Mouse (Mus musculus): ENCODE measurements at regions not wholly inside any gene's neighbourhood (a gene's known extent, or its start where the extent isn't known, plus 50 kb on each side); places are given as distances from the start of the nearest gene placed in this dataset.

- no peak overlapping the region for H3K27ac ChIP-seq (replicated peaks; ENCODE audit: low read depth, low read length)
- ATAC-seq (ENCODE audit: insufficient number of reproducible peaks, low FRiP score, low TSS enrichment, low read depth) (no peak), DNase-seq (ENCODE audit: low spot score) (no peak)
- no peak overlapping the region for H3K4me2 ChIP-seq (ENCODE audit: low read depth, severe bottlenecking)
- no peaks in the 10 kb centered on the region for H3K27me3 ChIP-seq (ENCODE audit: control insufficient read depth, insufficient read depth, low read length)
- H3K4me1 ChIP-seq (ENCODE audit: control insufficient read depth, insufficient read depth, low read length), result peaks cover 19% of the 10 kb centered on the region
- no peak overlapping the region for H3K9ac ChIP-seq (ENCODE audit: low read length)
- H3K36me3 ChIP-seq (ENCODE audit: control insufficient read depth, insufficient read depth, low read length), result no peaks in the 10 kb centered on the region
- H3K4me3 ChIP-seq (ENCODE audit: low read depth, low read length), result no peak overlapping the region
- no peaks in the 10 kb centered on the region for H3K9me3 ChIP-seq (ENCODE audit: control insufficient read depth, low read length)
- WGBS, result 50% methylated on average over 2 of the region's 2 CpGs
These were observed 106.6 kb downstream of the Zfp706 start for GRCm38 (mm10) chr15:36900940-36901339.

DNA sequence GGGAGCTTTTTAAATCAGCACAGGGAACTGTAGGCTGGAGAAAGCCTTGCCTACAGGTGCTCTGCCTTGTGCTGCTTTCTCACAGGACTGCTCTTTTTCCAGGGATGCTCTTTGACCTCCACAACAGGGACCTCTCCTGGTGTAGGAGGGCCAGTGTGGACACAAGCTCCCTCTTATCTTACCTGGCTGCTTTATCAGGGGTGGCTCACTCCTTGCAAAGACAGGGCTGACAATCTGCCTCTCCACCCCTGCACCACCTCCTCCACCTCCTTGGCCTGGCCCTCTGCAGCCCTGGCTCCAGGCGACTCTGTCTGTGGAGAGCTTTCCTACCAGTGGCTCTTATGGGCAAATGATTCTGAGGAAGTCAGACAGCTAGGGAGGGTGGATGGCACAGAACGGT lies 107.7 kb downstream of the Zfp706 start:
- 63% methylated on average over 2 of the region's 2 CpGs for WGBS
- no peaks in the 10 kb centered on the region for H3K36me3 ChIP-seq (ENCODE audit: control insufficient read depth, insufficient read depth, low read length)
- no peak overlapping the region for H3K4me3 ChIP-seq (ENCODE audit: low read depth, low read length)
- H3K9me3 ChIP-seq (ENCODE audit: control insufficient read depth, low read length), result no peaks in the 10 kb centered on the region
- no peak overlapping the region for H3K9ac ChIP-seq (ENCODE audit: low read length)
- peaks cover 19% of the 10 kb centered on the region for H3K4me1 ChIP-seq (ENCODE audit: control insufficient read depth, insufficient read depth, low read length)
- no peaks in the 10 kb centered on the region for H3K27me3 ChIP-seq (ENCODE audit: control insufficient read depth, insufficient read depth, low read length)
- H3K27ac ChIP-seq (replicated peaks; ENCODE audit: low read depth, low read length), result no peak overlapping the region
- DNase-seq (ENCODE audit: low spot score) (no peak), ATAC-seq (ENCODE audit: insufficient number of reproducible peaks, low FRiP score, low TSS enrichment, low read depth) (no peak)
- H3K4me2 ChIP-seq (ENCODE audit: low read depth, severe bottlenecking), result no peak overlapping the region

DNA sequence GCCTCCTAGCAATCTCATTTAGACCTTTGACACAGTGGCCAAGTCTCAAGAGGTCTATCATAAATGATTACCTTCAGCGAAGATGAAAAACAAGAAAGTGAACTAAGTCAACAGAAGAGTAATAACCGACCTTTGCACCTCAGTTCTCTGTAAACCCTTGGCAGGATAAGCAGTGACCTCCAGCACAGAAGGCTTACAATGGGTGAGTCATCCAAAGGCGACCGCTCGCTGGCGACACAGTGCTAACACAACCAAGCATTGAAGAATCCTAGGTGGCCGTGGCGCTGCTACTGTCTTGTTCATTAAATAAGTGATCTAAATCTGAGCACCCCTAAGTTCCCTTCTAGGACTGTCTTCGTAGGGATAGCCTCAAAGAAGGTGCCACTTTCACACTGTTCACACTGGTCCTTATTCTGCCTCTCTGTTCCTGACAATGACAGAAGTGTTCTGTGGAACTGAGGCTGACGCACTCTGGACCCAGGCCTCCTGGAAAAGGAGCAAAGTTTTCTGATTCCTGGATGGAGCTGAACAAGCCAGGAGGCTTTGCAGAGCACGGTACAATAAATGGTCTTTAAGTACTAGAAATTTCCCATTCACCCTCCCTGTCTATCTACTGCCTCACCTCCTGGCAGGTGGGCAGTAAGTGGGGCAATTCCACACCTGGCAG lies 108.6 kb downstream of the Zfp706 start:
- H3K4me3 ChIP-seq (ENCODE audit: low read depth, low read length), result no peak overlapping the region
- no peak overlapping the region for H3K4me2 ChIP-seq (ENCODE audit: low read depth, severe bottlenecking)
- ATAC-seq (ENCODE audit: insufficient number of reproducible peaks, low FRiP score, low TSS enrichment, low read depth) (no peak), DNase-seq (ENCODE audit: low spot score) (no peak)
- no peak overlapping the region for H3K27ac ChIP-seq (replicated peaks; ENCODE audit: low read depth, low read length)
- 87% methylated on average over 11 of the region's 11 CpGs for WGBS
- H3K27me3 ChIP-seq (ENCODE audit: control insufficient read depth, insufficient read depth, low read length), result no peaks in the 10 kb centered on the region
- peaks cover 19% of the 10 kb centered on the region for H3K4me1 ChIP-seq (ENCODE audit: control insufficient read depth, insufficient read depth, low read length)
- no peaks in the 10 kb centered on the region for H3K9me3 ChIP-seq (ENCODE audit: control insufficient read depth, low read length)
- H3K36me3 ChIP-seq (ENCODE audit: control insufficient read depth, insufficient read depth, low read length), result no peaks in the 10 kb centered on the region
- no peak overlapping the region for H3K9ac ChIP-seq (ENCODE audit: low read length)

DNA sequence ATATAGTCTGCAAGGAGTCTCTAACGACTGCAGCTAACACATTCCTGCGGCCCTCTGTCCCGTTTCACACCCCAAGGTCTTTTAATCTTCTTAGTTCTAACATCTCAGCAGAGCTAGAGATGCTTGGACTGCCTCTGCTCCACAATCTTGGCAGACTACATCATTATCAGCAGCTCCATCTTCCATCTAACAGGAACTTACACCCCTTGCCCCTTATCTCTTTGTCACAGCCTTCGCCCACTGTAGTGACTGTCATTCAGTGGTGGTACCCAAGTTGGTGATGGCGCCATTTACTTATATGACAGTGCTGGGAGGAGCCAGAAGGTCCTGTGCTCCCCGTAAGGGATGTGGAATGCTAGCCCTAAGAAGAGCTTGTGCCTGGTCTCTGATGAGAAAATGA lies 109.2 kb downstream of the Zfp706 start:
- Histone ChIP-seq H3K4me3 (ENCODE audit: low read depth, low read length) (no peak overlapping the region), H3K36me3 (ENCODE audit: control insufficient read depth, insufficient read depth, low read length) (no peaks in the 10 kb centered on the region), H3K4me2 (ENCODE audit: low read depth, severe bottlenecking) (no peak overlapping the region), H3K9me3 (ENCODE audit: control insufficient read depth, low read length) (no peaks in the 10 kb centered on the region), H3K27ac (replicated peaks; ENCODE audit: low read depth, low read length) (no peak overlapping the region), H3K9ac (ENCODE audit: low read length) (no peak overlapping the region), H3K4me1 (ENCODE audit: control insufficient read depth, insufficient read depth, low read length) (peaks cover 21% of the 10 kb centered on the region), H3K27me3 (ENCODE audit: control insufficient read depth, insufficient read depth, low read length) (no peaks in the 10 kb centered on the region)
- no peak for DNase-seq (ENCODE audit: low spot score)
- WGBS, result 79% methylated on average over 6 of the region's 6 CpGs
- ATAC-seq (ENCODE audit: insufficient number of reproducible peaks, low FRiP score, low TSS enrichment, low read depth), result no peak

- Histone ChIP-seq H3K4me1 (ENCODE audit: control insufficient read depth, insufficient read depth, low read length) (peaks cover 17% of the 10 kb centered on the region), H3K27me3 (ENCODE audit: control insufficient read depth, insufficient read depth, low read length) (no peaks in the 10 kb centered on the region), H3K9me3 (ENCODE audit: control insufficient read depth, low read length) (no peaks in the 10 kb centered on the region), H3K4me2 (ENCODE audit: low read depth, severe bottlenecking) (no peak overlapping the region), H3K36me3 (ENCODE audit: control insufficient read depth, insufficient read depth, low read length) (no peaks in the 10 kb centered on the region), H3K9ac (ENCODE audit: low read length) (no peak overlapping the region), H3K4me3 (ENCODE audit: low read depth, low read length) (no peak overlapping the region), H3K27ac (replicated peaks; ENCODE audit: low read depth, low read length) (no peak overlapping the region)
- ATAC-seq (ENCODE audit: insufficient number of reproducible peaks, low FRiP score, low TSS enrichment, low read depth) (no peak), DNase-seq (ENCODE audit: low spot score) (no peak)
- 81% methylated on average over 4 of the region's 4 CpGs for WGBS
These were observed 111.3 kb downstream of the Zfp706 start for GRCm38 (mm10) chr15:36896265-36896664.

DNA sequence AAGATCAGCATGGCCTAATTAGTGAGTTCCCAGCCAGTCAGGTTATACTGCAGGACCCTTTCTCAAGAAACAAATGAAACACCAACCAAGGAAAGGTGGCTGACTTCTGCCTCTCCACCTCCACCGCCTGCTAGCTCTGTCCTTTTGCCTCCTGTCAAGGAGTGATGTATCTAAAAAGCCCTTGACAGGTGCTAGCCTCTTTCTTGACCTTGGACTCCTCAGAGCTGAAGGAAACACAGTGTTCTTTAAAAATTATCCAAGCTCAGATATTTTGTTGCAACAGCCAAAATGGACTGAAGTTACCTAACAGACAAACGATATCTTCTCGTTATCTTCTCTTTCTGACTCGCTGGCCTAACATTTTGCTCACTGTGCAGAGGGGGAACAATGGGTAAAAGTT lies 112.5 kb downstream of the Zfp706 start:
- Histone ChIP-seq H3K9ac (ENCODE audit: low read length) (no peak overlapping the region), H3K36me3 (ENCODE audit: control insufficient read depth, insufficient read depth, low read length) (no peaks in the 10 kb centered on the region), H3K27ac (replicated peaks; ENCODE audit: low read depth, low read length) (no peak overlapping the region), H3K4me1 (ENCODE audit: control insufficient read depth, insufficient read depth, low read length) (peaks cover 12% of the 10 kb centered on the region), H3K4me3 (ENCODE audit: low read depth, low read length) (no peak overlapping the region), H3K4me2 (ENCODE audit: low read depth, severe bottlenecking) (no peak overlapping the region), H3K27me3 (ENCODE audit: control insufficient read depth, insufficient read depth, low read length) (no peaks in the 10 kb centered on the region), H3K9me3 (ENCODE audit: control insufficient read depth, low read length) (no peaks in the 10 kb centered on the region)
- ATAC-seq (ENCODE audit: insufficient number of reproducible peaks, low FRiP score, low TSS enrichment, low read depth) (no peak), DNase-seq (ENCODE audit: low spot score) (no peak)
- 90% methylated on average over 4 of the region's 4 CpGs for WGBS

GRCm38 (mm10) chr15:36893407-36893969 lies 114.1 kb downstream of the Zfp706 start:
- Histone ChIP-seq H3K27me3 (ENCODE audit: control insufficient read depth, insufficient read depth, low read length) (no peaks in the 10 kb centered on the region), H3K4me2 (ENCODE audit: low read depth, severe bottlenecking) (no peak overlapping the region), H3K36me3 (ENCODE audit: control insufficient read depth, insufficient read depth, low read length) (no peaks in the 10 kb centered on the region)

DNA sequence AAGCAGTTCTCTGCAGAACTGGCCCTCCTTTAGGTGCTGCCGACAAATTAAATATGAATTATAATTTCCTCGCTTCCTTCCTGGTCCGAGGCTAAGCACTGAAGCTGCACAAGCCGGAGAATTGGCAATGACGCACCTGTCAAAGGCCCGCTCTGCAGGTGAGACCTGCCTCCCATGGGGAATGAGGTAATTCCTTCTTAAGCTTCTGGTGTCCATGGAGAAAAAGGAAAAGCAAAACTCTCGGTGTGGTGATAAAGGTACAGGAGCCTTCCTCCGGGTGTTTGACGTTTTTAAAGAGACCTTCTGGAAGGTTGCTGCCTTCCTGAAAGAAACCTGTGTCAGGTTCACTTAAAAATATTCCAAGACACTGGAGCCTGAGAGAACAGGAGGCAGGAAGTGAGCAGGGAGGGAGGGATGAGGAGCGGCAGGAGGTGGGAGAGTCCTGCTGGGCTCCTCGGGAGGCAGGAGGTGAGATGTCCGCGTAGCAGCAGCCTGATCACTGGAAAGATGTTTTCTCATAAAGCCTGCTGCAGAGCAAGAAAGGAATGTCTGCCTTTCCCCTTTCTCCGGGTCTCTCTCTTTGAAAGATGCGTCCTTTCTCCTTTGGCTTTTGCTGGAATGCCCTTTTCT lies 114.9 kb downstream of the Zfp706 start:
- Histone ChIP-seq H3K4me1 (ENCODE audit: control insufficient read depth, insufficient read depth, low read length) (peaks cover 12% of the 10 kb centered on the region), H3K27me3 (ENCODE audit: control insufficient read depth, insufficient read depth, low read length) (no peaks in the 10 kb centered on the region), H3K27ac (replicated peaks; ENCODE audit: low read depth, low read length) (no peak overlapping the region), H3K9ac (ENCODE audit: low read length) (0 out of 2 replicates have a peak overlapping the region, but pooled peaks have one; percentile 13), H3K4me2 (ENCODE audit: low read depth, severe bottlenecking) (peak overlapping the region; percentile 16; the same call in 1 of the 2 replicates), H3K4me3 (ENCODE audit: low read depth, low read length) (no peak overlapping the region), H3K9me3 (ENCODE audit: control insufficient read depth, low read length) (no peaks in the 10 kb centered on the region), H3K36me3 (ENCODE audit: control insufficient read depth, insufficient read depth, low read length) (no peaks in the 10 kb centered on the region)
- ATAC-seq (ENCODE audit: insufficient number of reproducible peaks, low FRiP score, low TSS enrichment, low read depth) (no peak), DNase-seq (ENCODE audit: low spot score) (no peak)
- WGBS, result 8% methylated on average over 15 of the region's 15 CpGs

More at GRCm38 (mm10) chr15:36893407-36893969, 114.1 kb downstream of the Zfp706 start:
- ATAC-seq (ENCODE audit: insufficient number of reproducible peaks, low FRiP score, low TSS enrichment, low read depth), result no peak
- peaks cover 12% of the 10 kb centered on the region for H3K4me1 ChIP-seq (ENCODE audit: control insufficient read depth, insufficient read depth, low read length)
- DNase-seq (ENCODE audit: low spot score), result no peak
- H3K9me3 ChIP-seq (ENCODE audit: control insufficient read depth, low read length), result no peaks in the 10 kb centered on the region
- 51% methylated on average over 4 of the region's 4 CpGs for WGBS
- no peak overlapping the region for H3K27ac ChIP-seq (replicated peaks; ENCODE audit: low read depth, low read length)
- H3K9ac ChIP-seq (ENCODE audit: low read length), result no peak overlapping the region
- H3K4me3 ChIP-seq (ENCODE audit: low read depth, low read length), result no peak overlapping the region

Measured in limb, embryonic 11.5 days (tissue).